Mouse (Mus musculus) gastrocnemius, postnatal 25 days (tissue): ENCODE measurements at regions not wholly inside any gene's neighbourhood (a gene's known extent, or its start where the extent isn't known, plus 50 kb on each side); places are given as distances from the start of the nearest gene placed in this dataset.

ENCODE experiments used
- DNase-seq: peaks from one replicate; pipeline ENCODE4 v3.0.0; 2022

GRCm38 (mm10) chr12:39586163-39586562 is 451.7 kb downstream of the Arl4a start:
- DNase-seq = no peak

GRCm38 (mm10) chr12:39577610-39578009 is 460.2 kb downstream of the Arl4a start:
- DNase-seq = no peak

GRCm38 (mm10) chr12:39572802-39573201 is 465.0 kb downstream of the Arl4a start:
- no peak for DNase-seq

GRCm38 (mm10) chr12:39572147-39572546 is 465.7 kb downstream of the Arl4a start:
- no peak for DNase-seq

- no peak for DNase-seq
These were observed 476.9 kb downstream of the Arl4a start for GRCm38 (mm10) chr12:39560734-39561446.

GRCm38 (mm10) chr12:39558491-39558890 is 479.3 kb downstream of the Arl4a start:
- no peak for DNase-seq

- DNase-seq = no peak
These were observed 501.5 kb downstream of the Arl4a start for GRCm38 (mm10) chr12:39536326-39536725.

- no peak for DNase-seq
These were observed 509.7 kb downstream of the Arl4a start for GRCm38 (mm10) chr12:39528121-39528520.

GRCm38 (mm10) chr12:39527216-39527600 is 510.6 kb downstream of the Arl4a start:
- DNase-seq = no peak

- no peak for DNase-seq
These were observed 511.1 kb downstream of the Arl4a start for GRCm38 (mm10) chr12:39526535-39527215.

- no peak for DNase-seq
These were observed 522.1 kb downstream of the Arl4a start for GRCm38 (mm10) chr12:39515690-39516089.

GRCm38 (mm10) chr12:39510855-39511254 is 527.0 kb downstream of the Arl4a start:
- DNase-seq = no peak

- DNase-seq = no peak
These were observed 527.6 kb downstream of the Arl4a start for GRCm38 (mm10) chr12:39510073-39510812.

- no peak for DNase-seq
These were observed 541.6 kb downstream of the Arl4a start for GRCm38 (mm10) chr12:39496203-39496602.

GRCm38 (mm10) chr12:39493578-39494218 is 544.1 kb downstream of the Arl4a start:
- DNase-seq = no peak

- DNase-seq = no peak
These were observed 544.7 kb downstream of the Arl4a start for GRCm38 (mm10) chr12:39493114-39493513.

- DNase-seq = no peak
These were observed 564.8 kb downstream of the Arl4a start for GRCm38 (mm10) chr12:39472984-39473383.
